Mouse (Mus musculus): ENCODE measurements around the gene Ppp2r3a.

GRCm38 (mm10) chr9:101228892-101229291 is 22.7 kb downstream of the Ppp2r3a start:
- TF ChIP-seq GATA1 (IDR thresholded peaks at IDR 0.05; ENCODE audit: low read length) = no peak
- TF ChIP-seq TAL1 (IDR thresholded peaks at IDR 0.05; ENCODE audit: low read length) = no peak
